Mouse (Mus musculus) brain, adult 2 months (tissue): ENCODE results near the gene Cdh4.
A peak's percentile ranks its signal among the peaks of the same experiment; 100 is the strongest.

Experiments
- DNase-seq: peaks from one replicate; pipeline ENCODE4 v3.0.0; 2011; ENCODE audit warnings: low read depth, low spot score

Cdh4 gene

GRCm38 (mm10) chr2:179442191-179442540, at the start of gene Cdh4:
Cdh4 (plus strand) TSS chr2:179442431.
- DNase-seq = peak; percentile 92

DNA sequence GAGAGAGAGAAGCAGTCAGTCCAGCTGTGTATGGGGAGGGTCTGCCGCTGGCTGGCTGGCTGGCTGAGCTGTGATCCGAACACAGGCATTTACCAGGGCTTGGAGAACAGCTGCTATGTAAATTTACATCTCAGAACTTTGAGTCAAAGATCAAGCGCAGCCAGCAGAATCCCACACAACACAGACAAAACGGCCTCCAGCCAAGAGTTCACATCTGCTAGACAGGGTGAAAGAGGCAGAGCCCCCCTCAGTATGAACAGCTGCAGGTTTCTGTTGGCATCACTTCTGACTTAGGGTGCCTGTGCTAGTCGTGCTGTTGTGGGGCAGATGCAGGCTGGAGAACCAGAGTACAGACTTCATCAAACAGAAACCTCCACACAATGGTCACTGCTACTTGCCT, 46.8 kb upstream of the Cdh4 start:
- no peak for DNase-seq

- DNase-seq = peak; percentile 58
These were observed 42.5 kb upstream of the Cdh4 start for GRCm38 (mm10) chr2:179399645-179400249.

GRCm38 (mm10) chr2:179410866-179411561, 31.2 kb upstream of the Cdh4 start:
- DNase-seq = no peak

GRCm38 (mm10) chr2:179412966-179413365, 29.3 kb upstream of the Cdh4 start:
- DNase-seq = no peak

DNA sequence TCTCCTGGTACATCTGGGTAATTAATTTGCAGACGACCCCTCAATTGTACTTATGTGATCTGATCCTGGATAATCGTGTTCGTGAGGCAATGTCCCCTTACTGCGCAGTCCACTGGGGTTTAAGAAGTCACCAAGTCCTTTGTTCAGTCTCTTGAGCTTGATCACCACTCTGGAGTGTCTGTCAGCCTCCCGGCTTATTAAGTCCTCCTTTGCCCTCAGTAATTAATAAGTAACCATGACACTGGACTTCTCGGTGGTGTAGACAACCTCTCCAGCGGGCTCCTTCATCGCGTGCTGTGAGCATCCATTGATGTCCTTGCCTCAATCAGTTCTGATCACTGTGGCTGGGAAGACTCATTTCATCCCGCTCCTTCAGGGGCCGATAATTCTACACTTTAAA, 28.0 kb upstream of the Cdh4 start:
- DNase-seq = no peak

DNA sequence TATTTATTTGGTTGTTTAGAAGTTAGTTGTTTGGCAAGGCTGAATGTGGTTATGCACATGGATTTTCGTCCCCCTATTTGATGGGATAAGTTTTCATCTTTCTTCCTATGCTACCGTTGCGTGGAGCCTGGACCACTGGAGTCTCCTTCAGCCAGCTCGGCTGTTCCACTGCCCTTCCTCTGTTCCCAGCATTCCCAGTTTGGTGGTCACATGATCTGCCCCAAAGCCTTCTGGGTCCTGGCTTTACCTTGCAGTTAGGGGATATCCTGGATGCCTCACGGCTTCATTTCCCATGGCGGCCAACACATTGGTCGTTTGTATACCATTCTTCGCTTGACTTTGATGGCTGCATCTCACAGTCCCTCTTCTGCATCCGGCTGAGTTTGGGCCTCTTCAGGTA, 27.5 kb upstream of the Cdh4 start:
- no peak for DNase-seq

- DNase-seq = no peak
These were observed 26.3 kb upstream of the Cdh4 start for GRCm38 (mm10) chr2:179415892-179416403.

GRCm38 (mm10) chr2:179416587-179417227, 25.5 kb upstream of the Cdh4 start:
- DNase-seq = no peak

GRCm38 (mm10) chr2:179425602-179426001, 16.6 kb upstream of the Cdh4 start:
- DNase-seq = no peak

GRCm38 (mm10) chr2:179428889-179429288, 13.3 kb upstream of the Cdh4 start:
- DNase-seq = peak; percentile 19

- peak; percentile 72 for DNase-seq
These were observed 2.1 kb upstream of the Cdh4 start for GRCm38 (mm10) chr2:179440161-179440560.

GRCm38 (mm10) chr2:179441086-179441485, 1.1 kb upstream of the Cdh4 start:
- no peak for DNase-seq

GRCm38 (mm10) chr2:179441717-179442116, 514 bp upstream of the Cdh4 start:
- DNase-seq = peak; percentile 16

DNA sequence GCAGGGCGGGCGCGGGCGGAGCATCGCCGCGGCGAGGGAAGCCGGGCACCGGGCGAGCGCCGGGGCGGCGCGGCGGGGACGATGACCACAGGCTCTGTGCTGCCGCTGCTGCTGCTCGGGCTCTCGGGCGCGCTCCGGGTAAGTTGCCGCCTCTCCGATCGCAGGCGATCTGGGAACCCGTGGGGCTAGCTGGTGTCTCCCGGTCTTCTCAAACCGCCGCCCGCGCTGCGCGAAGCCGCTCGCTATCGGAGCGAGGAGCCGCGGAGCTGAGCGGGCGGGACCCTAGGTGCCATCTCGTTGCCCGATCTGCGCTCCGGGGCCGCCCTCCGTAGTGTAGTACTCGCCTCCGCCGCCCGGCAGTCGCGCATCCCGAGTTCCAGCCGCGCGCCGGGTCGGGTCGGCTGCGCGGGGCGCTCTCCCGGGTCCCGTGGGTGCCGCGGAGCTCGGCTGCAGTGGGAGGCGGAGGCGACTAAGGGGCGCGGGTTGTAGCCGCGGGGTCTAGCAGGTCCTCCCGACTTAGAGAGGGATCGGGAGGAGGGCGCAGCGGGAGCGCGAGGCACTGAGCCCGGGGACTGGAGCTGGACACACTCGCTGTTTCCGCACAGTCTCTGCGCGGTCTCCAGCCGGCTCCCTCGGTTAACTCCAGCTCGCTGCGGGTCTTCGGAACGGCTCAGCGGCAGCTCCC, 452 bp downstream of the Cdh4 start:
- peak; percentile 60 for DNase-seq

DNA sequence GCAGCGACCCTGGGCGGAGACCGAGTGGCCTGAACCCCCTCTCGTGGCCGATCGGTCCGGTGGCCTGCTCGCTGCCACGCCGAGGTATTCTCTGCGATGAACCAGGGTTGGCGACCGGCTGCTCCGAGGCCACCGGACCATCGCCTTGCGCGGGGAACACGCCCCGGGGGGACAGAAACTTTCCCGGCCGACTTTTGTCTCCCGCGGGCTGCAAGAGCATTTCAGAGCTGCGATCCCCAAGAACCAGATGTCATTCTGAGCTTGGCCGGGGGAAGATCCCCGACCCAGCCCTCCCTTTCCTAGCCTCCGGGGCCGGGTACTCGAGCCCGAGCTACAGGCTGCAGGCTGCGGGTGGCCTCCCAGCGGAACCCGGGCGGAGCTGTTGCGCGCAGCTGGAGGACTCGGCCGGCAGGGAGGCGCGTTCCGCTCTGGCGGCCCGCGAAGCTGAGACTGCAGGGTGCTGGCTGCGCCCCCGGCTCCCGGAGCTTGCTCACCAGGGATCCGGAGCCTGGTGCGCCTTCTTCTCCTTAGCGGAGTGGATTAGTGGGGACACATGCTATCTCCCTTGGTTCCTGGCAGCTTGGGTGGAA, 1.1 kb downstream of the Cdh4 start:
- DNase-seq = peak; percentile 69

DNA sequence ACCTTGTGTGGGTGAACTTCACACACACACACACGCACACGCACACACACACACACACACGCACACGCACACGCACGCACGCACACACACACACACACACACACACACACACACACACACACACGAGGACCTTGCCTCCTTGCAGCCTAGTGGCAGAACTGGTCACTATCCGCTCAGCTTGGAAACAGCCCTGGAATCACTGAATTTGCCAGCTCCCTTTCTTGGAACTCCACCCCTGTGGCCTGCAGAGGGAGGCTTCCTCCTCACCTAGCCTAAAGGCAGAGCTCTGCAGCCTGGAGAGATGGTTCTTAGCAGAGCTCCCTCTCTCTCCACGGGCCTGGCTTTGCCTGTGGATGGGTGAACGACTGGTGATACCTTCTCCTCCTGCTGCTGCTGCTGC, 1.7 kb downstream of the Cdh4 start:
- peak; percentile 75 for DNase-seq

GRCm38 (mm10) chr2:179448256-179448655, 6.0 kb downstream of the Cdh4 start:
- no peak for DNase-seq

DNA sequence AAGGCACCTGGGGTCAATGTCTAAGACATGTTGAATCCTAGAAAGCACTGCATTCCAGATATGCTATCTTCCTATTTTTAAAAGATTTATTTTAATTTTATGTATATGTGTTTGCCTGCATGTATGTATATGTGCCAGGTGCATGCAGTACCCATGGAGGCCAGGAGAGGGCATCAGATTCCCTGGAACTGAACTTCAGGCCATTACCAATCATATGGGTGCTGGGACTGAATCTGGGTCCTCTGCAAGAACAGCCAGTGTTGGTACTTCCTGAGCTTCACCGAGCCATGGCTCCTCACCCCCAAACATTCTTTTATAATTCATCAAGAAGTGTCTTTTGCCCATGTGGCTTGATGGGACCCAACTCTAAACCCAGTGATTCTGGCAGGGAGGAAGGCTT, 6.8 kb downstream of the Cdh4 start:
- no peak for DNase-seq

GRCm38 (mm10) chr2:179459196-179459595, 17.0 kb downstream of the Cdh4 start:
- DNase-seq = peak; percentile 17

- DNase-seq = peak; percentile 40
These were observed 17.4 kb downstream of the Cdh4 start for GRCm38 (mm10) chr2:179459606-179460005.

DNA sequence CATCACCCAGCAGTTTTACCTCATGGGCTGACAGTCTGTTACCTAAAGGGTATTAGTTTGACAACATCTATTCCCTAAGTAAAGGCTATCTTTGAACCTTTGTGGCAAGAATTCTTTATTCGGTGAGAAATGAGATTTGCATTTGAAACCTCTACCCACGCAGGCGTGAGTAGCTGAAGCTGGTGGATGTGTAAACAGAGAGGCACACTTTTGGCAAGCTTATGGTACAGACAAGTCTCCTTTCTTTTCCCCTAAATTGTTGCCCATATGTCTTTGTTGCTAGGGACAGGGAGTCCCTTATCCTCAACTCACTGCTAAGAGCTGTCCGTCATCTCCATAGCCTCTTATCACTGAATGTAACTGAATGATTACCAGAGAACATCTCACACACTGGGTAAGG, 21.3 kb downstream of the Cdh4 start:
- peak; percentile 57 for DNase-seq
